Mouse (Mus musculus) c-Kit-negative CD71-positive TER-119-positive erythroid progenitor cells, embryonic 14.5 days (primary cell): Measurements from ENCODE around the gene Tmem184a.

Source experiments
- DNase-seq: peaks from one replicate; pipeline ENCODE4 v3.0.0-alpha.2; 2013; ENCODE audit warnings: low read depth, low spot score

Gene Tmem184a

GRCm38 (mm10) chr5:139813126-139813490 lies 6.6 kb downstream of the Tmem184a start:
- DNase-seq = no peak

- DNase-seq = no peak
These were observed 7.2 kb downstream of the Tmem184a start for GRCm38 (mm10) chr5:139812398-139813125.

- DNase-seq = no peak
These were observed 7.9 kb downstream of the Tmem184a start for GRCm38 (mm10) chr5:139811677-139812397.

- DNase-seq = no peak
These were observed 10.3 kb downstream of the Tmem184a start for GRCm38 (mm10) chr5:139809397-139809796.

- peak; percentile 66 for DNase-seq
These were observed 13.8 kb downstream of the Tmem184a start for GRCm38 (mm10) chr5:139805924-139806323.

DNA sequence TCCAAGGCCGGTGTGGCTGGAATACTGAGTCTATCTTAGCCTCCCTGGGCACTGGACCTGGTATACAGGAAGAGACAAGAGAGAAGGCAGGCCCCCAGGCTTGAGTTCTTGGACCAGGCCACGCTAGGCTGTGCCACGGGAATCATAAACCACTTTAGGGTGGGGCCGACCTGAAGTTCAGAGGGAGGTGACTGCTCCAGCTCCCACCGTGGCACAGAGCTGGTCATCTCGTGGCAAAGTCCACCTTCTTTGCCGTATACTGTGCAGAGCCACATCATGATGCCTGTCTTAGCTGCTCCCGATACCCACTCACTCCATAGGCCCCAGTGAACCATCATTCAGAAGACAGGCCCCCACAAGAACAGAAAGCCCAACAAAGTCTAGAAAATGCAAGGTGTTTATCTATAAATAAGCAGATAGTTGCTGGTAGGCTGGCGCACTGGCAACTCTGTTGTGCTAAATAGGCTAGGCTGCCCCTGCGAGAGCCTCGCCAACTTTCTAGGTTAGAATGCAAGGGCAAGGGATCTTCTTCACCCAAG lies 15.1 kb downstream of the Tmem184a start:
- peak; percentile 57 for DNase-seq

GRCm38 (mm10) chr5:139804107-139804551 lies 15.6 kb downstream of the Tmem184a start:
- peak; percentile 79 for DNase-seq

- peak; percentile 72 for DNase-seq
These were observed 16.1 kb downstream of the Tmem184a start for GRCm38 (mm10) chr5:139803601-139804102.

DNA sequence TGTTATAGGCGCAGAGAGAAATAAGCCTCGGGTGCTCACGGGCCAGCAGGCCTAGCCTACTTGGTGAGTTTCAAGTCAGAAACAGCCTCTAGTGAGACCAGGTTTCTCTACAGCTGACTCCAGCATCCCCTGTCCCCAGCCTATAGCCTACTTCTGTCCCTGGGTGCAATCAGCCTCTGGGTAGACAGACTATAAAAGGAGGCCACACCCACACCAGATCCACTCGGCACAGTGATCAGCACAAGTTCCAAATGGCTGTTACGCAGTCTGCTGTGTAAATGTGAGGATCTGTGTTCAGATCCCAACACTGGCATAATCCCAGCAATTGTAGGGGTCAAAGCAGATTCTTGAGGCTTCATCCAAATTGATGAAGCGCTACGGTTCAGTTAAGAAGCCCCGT lies 16.6 kb downstream of the Tmem184a start:
- DNase-seq = peak; percentile 65

- DNase-seq = no peak
These were observed 17.8 kb downstream of the Tmem184a start for GRCm38 (mm10) chr5:139801880-139802279.

DNA sequence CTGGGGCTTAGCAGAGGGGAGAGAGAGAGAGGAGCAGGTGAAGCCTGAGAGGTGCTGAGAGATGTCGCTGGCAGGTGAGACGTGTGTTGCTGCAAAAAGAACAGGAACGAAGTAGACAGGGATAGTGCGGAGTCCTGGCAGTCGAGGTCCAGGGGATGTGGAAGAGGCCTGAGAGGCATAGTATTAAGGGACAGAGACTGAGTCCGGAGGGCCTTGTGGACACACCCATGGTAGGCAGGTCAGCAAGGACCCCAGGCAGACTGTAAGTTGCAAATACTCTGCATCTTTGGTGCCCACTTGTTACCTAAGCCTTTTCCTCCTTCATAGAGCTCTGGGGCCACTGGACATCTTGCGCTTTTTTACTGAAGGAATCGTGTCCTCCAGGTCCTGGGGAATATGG lies 18.5 kb downstream of the Tmem184a start:
- DNase-seq = no peak

DNA sequence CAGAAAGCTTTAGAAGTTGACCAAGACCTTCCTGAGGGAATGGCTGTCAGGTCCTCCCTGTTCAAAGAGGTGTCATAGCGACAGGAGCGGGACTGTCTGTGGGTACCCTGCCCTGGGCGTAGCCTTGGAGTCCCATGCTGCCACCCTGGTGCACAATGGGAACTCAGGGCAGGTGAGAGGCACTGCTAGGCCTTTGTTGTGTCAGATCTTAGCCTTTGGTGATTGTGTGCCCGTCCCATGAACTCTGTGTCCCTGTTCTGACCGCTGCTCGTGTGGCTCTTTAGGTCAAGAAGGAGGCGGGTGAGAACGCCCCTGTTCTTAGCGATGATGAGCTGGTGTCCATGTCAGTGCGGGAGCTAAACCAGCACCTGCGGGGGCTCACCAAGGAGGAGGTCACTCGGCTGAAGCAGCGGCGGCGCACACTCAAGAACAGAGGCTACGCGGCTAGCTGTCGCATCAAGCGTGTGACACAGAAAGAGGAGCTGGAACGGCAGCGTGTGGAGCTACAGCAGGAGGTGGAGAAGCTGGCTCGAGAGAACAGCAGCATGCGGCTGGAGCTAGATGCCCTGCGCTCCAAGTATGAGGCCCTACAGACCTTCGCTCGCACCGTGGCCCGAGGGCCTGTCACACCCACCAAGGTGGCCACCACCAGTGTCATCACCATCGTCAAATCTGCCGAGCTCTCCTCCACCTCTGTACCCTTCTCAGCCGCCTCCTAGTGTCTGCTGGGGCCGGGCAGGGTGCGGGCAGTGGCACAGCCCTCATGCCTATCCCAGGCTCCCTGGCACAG lies 19.7 kb downstream of the Tmem184a start:
- DNase-seq = no peak

DNA sequence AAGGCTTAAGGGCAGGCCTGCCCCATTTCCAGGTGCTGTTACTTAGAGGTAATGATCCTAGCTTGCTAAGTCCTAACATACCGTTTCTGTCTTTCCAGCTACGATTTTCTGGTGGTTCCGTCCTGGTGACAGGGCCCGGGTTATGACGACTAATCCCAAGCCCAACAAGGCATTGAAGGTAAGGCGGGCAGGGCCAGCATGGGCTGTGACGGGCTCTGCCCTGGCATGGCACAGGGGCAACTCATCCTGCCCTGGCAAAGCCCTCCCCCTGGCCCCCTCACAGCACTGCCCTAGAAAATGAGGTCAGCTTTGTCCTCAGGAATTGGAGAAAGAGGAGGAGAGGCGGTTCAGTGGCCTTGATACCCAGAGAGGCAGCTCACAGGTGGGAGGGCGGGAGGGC lies 20.7 kb downstream of the Tmem184a start:
- no peak for DNase-seq

DNA sequence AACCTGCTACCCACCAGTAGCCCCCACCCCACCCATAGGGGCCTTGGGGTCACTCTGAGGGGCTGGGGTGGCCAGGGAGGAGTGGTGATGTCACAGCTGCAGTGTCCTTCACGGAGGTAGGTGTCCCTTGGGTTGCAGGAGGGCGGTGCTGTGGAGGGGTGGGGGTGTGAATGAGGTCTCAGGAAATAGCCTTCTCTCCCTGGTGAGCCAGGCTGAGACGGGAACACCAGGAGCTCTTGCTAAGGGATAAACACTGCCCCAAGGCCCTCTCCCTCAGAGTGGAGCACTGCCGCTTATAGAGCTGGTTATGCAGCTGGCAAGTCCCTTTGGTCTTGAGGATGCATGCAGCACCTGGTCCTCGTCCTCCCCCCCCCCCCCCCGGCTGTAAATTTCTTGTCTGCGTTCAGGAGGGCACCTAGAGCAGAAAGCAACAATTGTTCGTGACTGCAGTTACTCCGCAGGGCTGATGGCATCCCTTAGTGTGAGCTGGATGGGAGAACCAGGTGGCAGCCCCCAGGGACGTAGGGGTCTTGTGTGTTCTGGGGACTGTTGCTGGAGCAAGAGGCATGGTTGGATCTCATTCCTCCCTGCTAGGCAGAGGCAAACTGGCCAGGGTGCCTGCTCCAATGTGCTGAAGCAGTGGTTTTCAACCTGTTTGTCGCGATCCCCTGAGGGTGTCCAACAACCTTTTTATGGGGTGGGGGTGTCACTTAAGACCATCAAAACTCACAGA lies 21.4 kb downstream of the Tmem184a start:
- no peak for DNase-seq

DNA sequence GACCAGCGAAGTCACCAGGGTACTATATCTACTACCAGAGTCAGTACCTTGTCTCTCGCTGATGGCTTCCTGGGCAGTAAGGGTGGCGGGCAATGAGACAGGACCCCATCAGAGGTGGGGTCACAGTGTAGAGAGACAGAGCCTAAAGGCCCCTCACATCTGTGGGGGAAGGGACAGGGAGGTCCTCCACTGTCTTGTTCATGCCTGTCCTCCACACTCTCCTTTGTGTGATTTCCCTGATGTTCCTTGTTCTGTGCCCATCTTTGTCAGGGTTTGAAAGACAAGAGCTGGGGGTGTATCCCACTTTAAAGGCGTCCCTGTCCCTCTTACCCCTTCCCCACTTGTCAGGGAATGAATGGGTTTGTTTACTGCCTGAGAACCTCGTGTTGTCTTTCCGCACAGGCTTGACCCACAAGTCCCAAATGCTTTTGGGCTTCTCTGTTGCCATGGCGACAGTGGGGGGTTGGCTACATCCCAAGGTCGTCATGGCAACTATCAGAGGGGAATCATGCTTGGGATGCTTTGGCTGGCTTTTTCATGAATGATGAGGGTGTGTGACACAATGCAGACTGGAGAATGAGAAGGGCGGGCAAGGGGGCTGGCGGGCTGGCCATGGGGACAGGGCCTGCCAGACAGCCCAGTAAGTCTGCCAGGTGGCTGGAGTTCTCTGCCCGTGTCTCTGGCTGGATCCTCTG lies 22.1 kb downstream of the Tmem184a start:
- no peak for DNase-seq

DNA sequence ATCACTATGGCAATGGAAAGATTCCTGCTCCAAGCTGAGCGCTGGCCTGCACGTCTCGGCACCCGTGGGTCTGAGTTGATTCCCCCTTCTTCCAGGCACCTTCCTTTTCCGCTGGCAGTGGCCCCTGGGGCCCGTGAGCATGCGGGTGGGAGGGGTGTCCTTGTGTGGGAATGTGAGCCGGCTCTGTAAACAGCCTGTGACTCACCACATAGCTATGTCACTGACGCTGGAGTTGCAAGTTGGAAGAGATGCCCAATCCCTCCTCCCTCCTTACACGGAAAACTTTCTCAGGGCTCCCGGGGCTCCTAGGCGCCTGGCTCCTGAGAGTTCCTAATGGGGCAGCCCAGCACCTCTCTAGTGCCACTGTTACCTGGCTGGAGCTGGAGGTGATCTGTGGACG lies 22.8 kb downstream of the Tmem184a start:
- DNase-seq = no peak

GRCm38 (mm10) chr5:139796001-139796620 lies 23.6 kb downstream of the Tmem184a start:
- DNase-seq = no peak

GRCm38 (mm10) chr5:139794938-139795337 lies 24.8 kb downstream of the Tmem184a start:
- no peak for DNase-seq

DNA sequence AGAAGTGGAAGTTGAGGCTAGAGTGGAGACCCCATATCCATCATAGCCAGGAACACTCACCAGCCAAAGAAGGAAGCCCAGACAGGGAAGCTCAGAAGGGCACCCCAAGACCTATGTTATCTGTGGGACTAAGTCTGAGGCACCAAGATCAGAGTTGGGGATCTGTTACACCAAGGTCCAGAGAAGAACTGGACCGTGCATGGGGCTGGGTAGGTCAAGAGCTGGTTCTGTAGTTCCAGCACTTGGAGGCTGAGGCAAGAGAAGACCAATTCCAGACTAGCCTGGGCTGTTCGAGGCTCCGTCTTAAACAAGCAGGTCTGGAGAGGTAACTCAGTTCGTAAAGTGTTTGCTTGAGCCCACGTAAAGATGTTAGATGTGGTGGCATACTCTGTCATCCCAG lies 25.6 kb downstream of the Tmem184a start:
- no peak for DNase-seq
